Mouse (Mus musculus) intestine, embryonic 15.5 days (tissue): ENCODE measurements around the gene Rbm8a2. TPM values are rescaled to one million over a fixed set of nuclear protein-coding genes. Genes with fewer than 3 reads are reported as not detected.

ENCODE experiments used
- ATAC-seq: fragments of 200-750 bp; cut with Nextera tagmentation; 2 replicates; pipeline ENCODE4 v1.8.0; 2017; ENCODE audit warnings: moderate TSS enrichment, moderate library complexity
- H3K27ac ChIP-seq: fragments of 300-500 bp; sonication (generic); 2 replicates; pipeline ENCODE4 v1.5.1; 2015; ENCODE audit warnings: mild to moderate bottlenecking, inconsistent platforms
- H3K27me3 ChIP-seq: fragments of 300-500 bp; sonication (generic); replicated peaks from 2 replicates; pipeline ENCODE4 v1.6.1; 2015; ENCODE audit warnings: inconsistent platforms
- H3K36me3 ChIP-seq: fragments of 300-500 bp; sonication (generic); 2 replicates; pipeline ENCODE4 v1.6.1; 2015; ENCODE audit warnings: inconsistent platforms
- H3K4me1 ChIP-seq: fragments of 300-500 bp; sonication (generic); replicated peaks from 2 replicates; pipeline ENCODE4 v1.6.1; 2015; ENCODE audit warnings: inconsistent platforms
- H3K4me2 ChIP-seq: fragments of 300-500 bp; sonication (generic); replicated peaks from 2 replicates; pipeline ENCODE4 v1.6.1; 2015; ENCODE audit warnings: mild to moderate bottlenecking, inconsistent platforms
- H3K4me3 ChIP-seq: fragments of 300-500 bp; sonication (generic); replicated peaks from 2 replicates; pipeline ENCODE4 v1.5.1; 2015; ENCODE audit warnings: inconsistent platforms
- H3K9ac ChIP-seq: fragments of 300-500 bp; sonication (generic); 2 replicates; pipeline ENCODE4 v1.6.1; 2015; ENCODE audit warnings: inconsistent platforms
- H3K9me3 ChIP-seq: fragments of 300-500 bp; sonication (generic); 2 replicates; pipeline ENCODE4 v1.6.1; 2016; ENCODE audit warnings: inconsistent platforms
- WGBS: fragments of 180-500 bp; shearing (Covaris S2); methylation state at CpG from one replicate; pipeline ENCODE4 v1.1.7; 2015; 5-methylcytosine and 5-hydroxymethylcytosine counted together
- polyA plus RNA-seq: library from polyadenylated mRNA; unstranded; fragments of >200 nt; fragmentation: Nextera tagmentation; extraction: Ambion mirVana; gene quantifications from 2 replicates; pipeline ENCODE4 v1.2.1, GENCODE M21; 2015

Gene Rbm8a2
- polyA plus RNA-seq, 1 experiment from 2014 or later: 0.74 TPM

GRCm38 (mm10) chr1:175970710-175971109 lies 8.2 kb downstream of the Rbm8a2 start:
- no peaks in the 10 kb centered on the region for H3K36me3 ChIP-seq
- H3K9ac ChIP-seq: no peak overlapping the region
- ATAC-seq: no peak
- H3K27me3 ChIP-seq: no peaks in the 10 kb centered on the region
- H3K27ac ChIP-seq: no peak overlapping the region
- H3K9me3 ChIP-seq: no peaks in the 10 kb centered on the region
- H3K4me3 ChIP-seq: no peak overlapping the region
- no peaks in the 10 kb centered on the region for H3K4me1 ChIP-seq
- H3K4me2 ChIP-seq: no peak overlapping the region
- WGBS: 86% methylated on average over 5 of the region's 5 CpGs

- Histone ChIP-seq H3K4me1 (no peaks in the 10 kb centered on the region), H3K36me3 (no peaks in the 10 kb centered on the region), H3K9ac (no peak overlapping the region), H3K4me2 (no peak overlapping the region), H3K27me3 (no peaks in the 10 kb centered on the region), H3K9me3 (no peaks in the 10 kb centered on the region), H3K4me3 (no peak overlapping the region), H3K27ac (no peak overlapping the region)
- ATAC-seq: no peak
- WGBS: 85% methylated on average over 5 of the region's 5 CpGs
Measured at GRCm38 (mm10) chr1:175967004-175967745, 11.7 kb downstream of the Rbm8a2 start.

GRCm38 (mm10) chr1:175961786-175962185 lies 17.1 kb downstream of the Rbm8a2 start:
- H3K4me3 ChIP-seq: no peak overlapping the region
- 79% methylated on average over 2 of the region's 2 CpGs for WGBS

GRCm38 (mm10) chr1:175950851-175951250 lies 28.1 kb downstream of the Rbm8a2 start:
- Histone ChIP-seq H3K4me3 (no peak overlapping the region), H3K9ac (no peak overlapping the region), H3K36me3 (no peaks in the 10 kb centered on the region), H3K27ac (no peak overlapping the region), H3K4me1 (no peaks in the 10 kb centered on the region), H3K27me3 (no peaks in the 10 kb centered on the region), H3K9me3 (no peaks in the 10 kb centered on the region), H3K4me2 (no peak overlapping the region)
- ATAC-seq: no peak
- WGBS: 90% methylated on average over 2 of the region's 2 CpGs

More at GRCm38 (mm10) chr1:175961786-175962185, 17.1 kb downstream of the Rbm8a2 start:
- Histone ChIP-seq H3K4me1 (no peaks in the 10 kb centered on the region), H3K4me2 (no peak overlapping the region), H3K9ac (no peak overlapping the region), H3K9me3 (no peaks in the 10 kb centered on the region), H3K27ac (no peak overlapping the region), H3K36me3 (no peaks in the 10 kb centered on the region), H3K27me3 (no peaks in the 10 kb centered on the region)
- no peak for ATAC-seq

GRCm38 (mm10) chr1:175950421-175950820 lies 28.5 kb downstream of the Rbm8a2 start:
- no peaks in the 10 kb centered on the region for H3K9me3 ChIP-seq
- no peak for ATAC-seq
- 83% methylated on average over 3 of the region's 3 CpGs for WGBS

GRCm38 (mm10) chr1:175946718-175947315 lies 32.1 kb downstream of the Rbm8a2 start:
- WGBS: 59% methylated on average over 4 of the region's 4 CpGs
- Histone ChIP-seq H3K27ac (no peak overlapping the region), H3K36me3 (no peaks in the 10 kb centered on the region), H3K9ac (no peak overlapping the region), H3K27me3 (no peaks in the 10 kb centered on the region), H3K9me3 (no peaks in the 10 kb centered on the region), H3K4me3 (no peak overlapping the region), H3K4me1 (no peaks in the 10 kb centered on the region), H3K4me2 (no peak overlapping the region)
- no peak for ATAC-seq

More at GRCm38 (mm10) chr1:175950421-175950820, 28.5 kb downstream of the Rbm8a2 start:
- Histone ChIP-seq H3K27ac (no peak overlapping the region), H3K4me3 (no peak overlapping the region), H3K4me2 (no peak overlapping the region), H3K27me3 (no peaks in the 10 kb centered on the region), H3K4me1 (no peaks in the 10 kb centered on the region), H3K36me3 (no peaks in the 10 kb centered on the region), H3K9ac (no peak overlapping the region)

GRCm38 (mm10) chr1:175943168-175943567 lies 35.7 kb downstream of the Rbm8a2 start:
- ATAC-seq: no peak
- H3K27ac ChIP-seq: no peak overlapping the region
- no peak overlapping the region for H3K4me3 ChIP-seq
- no peaks in the 10 kb centered on the region for H3K36me3 ChIP-seq
- WGBS: 91% methylated on average over 7 of the region's 7 CpGs
- H3K4me2 ChIP-seq: no peak overlapping the region
- H3K9ac ChIP-seq: no peak overlapping the region
- no peaks in the 10 kb centered on the region for H3K27me3 ChIP-seq
- no peaks in the 10 kb centered on the region for H3K4me1 ChIP-seq
- H3K9me3 ChIP-seq: no peaks in the 10 kb centered on the region

- ATAC-seq: no peak
- no peak overlapping the region for H3K9ac ChIP-seq
- H3K27me3 ChIP-seq: no peaks in the 10 kb centered on the region
- 78% methylated on average over 3 of the region's 3 CpGs for WGBS
- no peak overlapping the region for H3K27ac ChIP-seq
- H3K9me3 ChIP-seq: no peaks in the 10 kb centered on the region
- H3K36me3 ChIP-seq: no peaks in the 10 kb centered on the region
- no peak overlapping the region for H3K4me3 ChIP-seq
- no peak overlapping the region for H3K4me2 ChIP-seq
- no peaks in the 10 kb centered on the region for H3K4me1 ChIP-seq
Measured at GRCm38 (mm10) chr1:175938731-175939130, 40.2 kb downstream of the Rbm8a2 start.

- no peaks in the 10 kb centered on the region for H3K27me3 ChIP-seq
- no peaks in the 10 kb centered on the region for H3K36me3 ChIP-seq
- 14% methylated on average over 11 of the region's 11 CpGs for WGBS
- no peak overlapping the region for H3K9ac ChIP-seq
- H3K4me1 ChIP-seq: no peaks in the 10 kb centered on the region
- H3K4me2 ChIP-seq: peak overlapping the region; percentile 56
- H3K27ac ChIP-seq: no peak overlapping the region
- H3K9me3 ChIP-seq: no peaks in the 10 kb centered on the region
- H3K4me3 ChIP-seq: no peak overlapping the region
- peak; percentile 87 for ATAC-seq
Measured at GRCm38 (mm10) chr1:175936282-175936737, 42.6 kb downstream of the Rbm8a2 start.

GRCm38 (mm10) chr1:175931391-175931790 lies 47.5 kb downstream of the Rbm8a2 start:
- Histone ChIP-seq H3K27ac (no peak overlapping the region), H3K4me1 (no peaks in the 10 kb centered on the region), H3K36me3 (no peaks in the 10 kb centered on the region), H3K9me3 (no peaks in the 10 kb centered on the region), H3K27me3 (no peaks in the 10 kb centered on the region), H3K4me2 (no peak overlapping the region), H3K9ac (no peak overlapping the region), H3K4me3 (no peak overlapping the region)
- 87% methylated on average over 5 of the region's 5 CpGs for WGBS
- ATAC-seq: no peak
